Mouse (Mus musculus) MEL (cell line): Measurements from ENCODE around the gene Ncam1.

Source experiments
- CHD1 ChIP-seq: IDR thresholded peaks from 2 replicates; pipeline ENCODE4 v1.6.1; 2012; ENCODE audit warnings: low read depth, mild to moderate bottlenecking, inconsistent platforms, low read length, improper control_type of control experiment
- CHD2 ChIP-seq: IDR thresholded peaks from 2 replicates; pipeline ENCODE4 v1.6.1; 2011; ENCODE audit warnings: low read length, improper control_type of control experiment
- CTCF ChIP-seq, 3 experiments: IDR thresholded peaks in 2 of 3; conservative IDR thresholded peaks in 1 of 3; 2 replicates each; pipeline ENCODE4 v1.5.1; 2011 to 2012; ENCODE audit warnings: low read length in 3 of 3, low read depth in 2 of 3, mild to moderate bottlenecking in 2 of 3, improper control_type of control experiment in 1 of 3, inconsistent platforms in 1 of 3, mixed read lengths in 1 of 3, moderate library complexity in 1 of 3; ENCODE audit not compliant: control insufficient read depth in 1 of 3, insufficient read depth in 1 of 3, poor library complexity in 1 of 3, severe bottlenecking in 1 of 3
- E2F4 ChIP-seq: IDR thresholded peaks from 2 replicates; pipeline ENCODE4 v1.6.1; 2011; ENCODE audit warnings: low read depth, low read length, improper control_type of control experiment, borderline replicate concordance
- EP300 ChIP-seq, 2 experiments: IDR thresholded peaks; 2 replicates each; pipeline ENCODE4 v1.6.1; 2011; ENCODE audit warnings: improper control_type of control experiment in 2 of 2, low read length in 2 of 2, low read depth in 1 of 2, mild to moderate bottlenecking in 1 of 2
- GATA1 ChIP-seq: IDR thresholded peaks from 2 replicates; pipeline ENCODE4 v1.6.1; 2011; ENCODE audit warnings: low read depth, low read length, improper control_type of control experiment
- KAT2A ChIP-seq: conservative IDR thresholded peaks from 2 replicates; pipeline ENCODE4 v1.6.1; 2012; ENCODE audit warnings: low read depth, low read length, improper control_type of control experiment, inconsistent platforms
- MAX ChIP-seq: IDR thresholded peaks from 2 replicates; pipeline ENCODE4 v1.6.1; 2011; ENCODE audit warnings: low read length, improper control_type of control experiment
- NRF1 ChIP-seq: IDR thresholded peaks from 2 replicates; pipeline ENCODE4 v1.6.1; 2014; ENCODE audit warnings: low read depth, mild to moderate bottlenecking, inconsistent platforms, low read length, improper control_type of control experiment, moderate library complexity; ENCODE audit not compliant: poor library complexity, insufficient read depth, severe bottlenecking
- POLR2A ChIP-seq, 2 experiments: IDR thresholded peaks; 2 replicates each; pipeline ENCODE4 v1.6.1; 2011 to 2012; ENCODE audit warnings: low read length in 2 of 2, mild to moderate bottlenecking in 2 of 2, control low read depth in 1 of 2, improper control_type of control experiment in 1 of 2, low read depth in 1 of 2, moderate library complexity in 1 of 2; ENCODE audit not compliant: control insufficient read depth in 1 of 2, insufficient read depth in 1 of 2, poor library complexity in 1 of 2
- POLR2AphosphoS5 ChIP-seq: IDR thresholded peaks from 2 replicates; pipeline ENCODE4 v1.6.1; 2012; ENCODE audit warnings: low read depth, borderline replicate concordance, mild to moderate bottlenecking, inconsistent platforms, low read length, moderate library complexity, mixed read lengths
- SIN3A ChIP-seq: IDR thresholded peaks from 2 replicates; pipeline ENCODE4 v1.6.1; 2012; ENCODE audit warnings: low read length, improper control_type of control experiment, inconsistent platforms
- TBP ChIP-seq: IDR thresholded peaks from 2 replicates; pipeline ENCODE4 v1.8.0; 2011; ENCODE audit warnings: low read depth, low read length, improper control_type of control experiment
- ZC3H11A ChIP-seq: IDR thresholded peaks from 2 replicates; pipeline ENCODE4 v1.6.1; 2012; ENCODE audit warnings: low read depth, mild to moderate bottlenecking, inconsistent platforms, low read length, improper control_type of control experiment

- peak; percentile 58 to 82 (median 65) for TF ChIP-seq CTCF (IDR thresholded peaks at IDR 0.05 in 2 of 3, conservative IDR thresholded peaks at IDR 0.05 in 1 of 3; ENCODE audit: control insufficient read depth in 1 of 3, insufficient read depth in 1 of 3, low read depth in 2 of 3, low read length in 3 of 3, poor library complexity in 1 of 3, severe bottlenecking in 1 of 3)
- TF ChIP-seq POLR2A (IDR thresholded peaks at IDR 0.05; ENCODE audit: control insufficient read depth in 1 of 2, insufficient read depth in 1 of 2, low read depth in 1 of 2, low read length in 2 of 2, poor library complexity in 1 of 2), result no peak
- peak; percentile 57; the same call in 1 of the 2 replicates for TF ChIP-seq ZC3H11A
- no peak for TF ChIP-seq GATA1
- no peak for TF ChIP-seq TBP
- no peak for TF ChIP-seq MAX
- no peak for TF ChIP-seq CHD1
- no peak for TF ChIP-seq KAT2A
- no peak for TF ChIP-seq POLR2AphosphoS5
- TF ChIP-seq SIN3A, result no peak
- no peak for TF ChIP-seq CHD2
- TF ChIP-seq EP300 (IDR thresholded peaks at IDR 0.05; ENCODE audit: low read depth in 1 of 2, low read length in 2 of 2), result no peak
- no peak for TF ChIP-seq E2F4
- no peak for TF ChIP-seq NRF1
Observed at GRCm38 (mm10) chr9:49493979-49494649, 304.6 kb downstream of the Ncam1 start.
